Mouse (Mus musculus): Measurements from ENCODE around the gene Lrrc45. TPM values are rescaled to one million over a fixed set of nuclear protein-coding genes. Genes with fewer than 3 reads are reported as not detected.
"Not testable (repeated sequence)": the region's sequence is repeated elsewhere in the genome, so short reads cannot be mapped to it uniquely, and the experiment has no call there.

The Lrrc45 gene
- polyA plus RNA-seq, 1 experiment from 2014 or later = 44.1 TPM

DNA sequence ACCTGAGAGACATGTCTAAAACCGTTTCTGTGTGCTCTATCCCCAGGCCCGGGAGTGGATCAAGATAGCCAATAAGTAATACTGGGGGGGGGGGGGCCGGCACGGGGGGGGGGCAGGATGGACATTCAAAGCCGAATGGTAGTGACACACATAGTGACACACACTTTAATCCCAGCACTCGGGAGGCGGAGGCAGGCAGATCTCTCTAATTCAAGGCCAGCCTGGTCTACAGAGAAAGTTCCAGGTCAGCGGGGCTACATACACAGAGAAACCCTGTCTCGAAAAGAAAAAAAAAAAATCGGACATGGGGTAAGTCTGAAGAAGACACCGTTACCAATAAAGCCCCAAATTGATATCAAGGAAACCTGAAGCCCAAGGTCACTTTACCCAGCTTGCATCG is 13.8 kb downstream of the Lrrc45 start:
- no peaks in the 10 kb centered on the region for H3K27me3 ChIP-seq (ENCODE audit: insufficient read depth, low read length)
- DNase-seq (no peak), ATAC-seq (ENCODE audit: insufficient read depth) (no peak)
- no peak overlapping the region for H3K27ac ChIP-seq (ENCODE audit: low read depth)
- H3K4me2 ChIP-seq = peak overlapping the region; percentile 84
- 62% methylated on average over 12 of the region's 12 CpGs for WGBS
- no peaks in the 10 kb centered on the region for H3K9me3 ChIP-seq (ENCODE audit: low read depth, low read length)
- H3K4me1 ChIP-seq (ENCODE audit: insufficient read depth) = 0 out of 2 replicates have a peak, but pooled peaks cover 2% of the 10 kb centered on the region
- TF ChIP-seq CTCF (IDR thresholded peaks at IDR 0.05; ENCODE audit: low read depth) = no peak
- H3K36me3 ChIP-seq (ENCODE audit: insufficient read depth) = no peaks in the 10 kb centered on the region
- no peak overlapping the region for H3K4me3 ChIP-seq (ENCODE audit: low read depth, low read length)
- H3K9ac ChIP-seq = no peak overlapping the region

GRCm38 (mm10) chr11:120728530-120729240 is 15.0 kb downstream of the Lrrc45 start:
- WGBS = 68% methylated on average over 11 of the region's 11 CpGs
- Histone ChIP-seq H3K9me3 (ENCODE audit: low read depth, low read length) (no peaks in the 10 kb centered on the region), H3K36me3 (ENCODE audit: insufficient read depth) (no peaks in the 10 kb centered on the region), H3K9ac (no peak overlapping the region; the same call in 1 of the 2 replicates), H3K27ac (ENCODE audit: low read depth) (no peak overlapping the region), H3K4me2 (no peak overlapping the region), H3K4me3 (ENCODE audit: low read depth, low read length) (no peak overlapping the region), H3K27me3 (ENCODE audit: insufficient read depth, low read length) (no peaks in the 10 kb centered on the region), H3K4me1 (ENCODE audit: insufficient read depth) (0 out of 2 replicates have a peak, but pooled peaks cover 2% of the 10 kb centered on the region)
- TF ChIP-seq CTCF (IDR thresholded peaks at IDR 0.05; ENCODE audit: low read depth) = no peak
- no peak for DNase-seq
- no peak for ATAC-seq (ENCODE audit: insufficient read depth)

DNA sequence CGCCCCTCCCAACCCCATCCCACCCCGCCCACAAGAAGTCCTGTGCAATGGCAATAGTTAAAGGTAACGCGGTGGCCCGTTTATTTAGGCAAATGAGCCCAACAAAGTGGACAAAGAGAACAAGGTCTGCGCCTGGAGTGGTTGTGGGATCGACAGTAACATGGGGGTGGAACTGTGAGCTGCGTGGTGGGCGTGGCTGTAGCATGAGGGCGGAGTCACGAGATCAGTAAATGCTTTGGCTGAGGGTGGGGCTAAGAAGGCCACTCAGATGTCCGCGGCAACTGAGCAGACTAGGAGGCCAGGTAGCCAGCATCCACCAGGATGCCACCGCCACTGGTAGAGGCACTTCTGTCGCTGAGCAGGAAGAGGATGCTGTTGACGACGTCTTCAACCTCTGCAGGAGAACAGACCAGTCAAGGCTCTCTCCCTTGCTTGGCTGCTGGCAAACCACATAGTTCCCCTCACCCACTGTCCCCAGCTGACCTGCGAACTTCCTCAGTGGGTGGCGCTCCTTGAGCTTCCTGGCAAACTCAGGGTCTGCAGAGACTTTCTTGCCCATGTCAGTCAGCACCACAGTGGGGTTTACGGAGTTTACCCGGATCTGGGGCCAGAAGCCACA is 15.8 kb downstream of the Lrrc45 start:
- 0 out of 2 replicates have a peak, but pooled peaks have one; percentile 22 for ATAC-seq (ENCODE audit: insufficient read depth)
- H3K27me3 ChIP-seq (ENCODE audit: insufficient read depth, low read length); H3K27ac ChIP-seq (ENCODE audit: low read depth); H3K9ac ChIP-seq; H3K36me3 ChIP-seq (ENCODE audit: insufficient read depth); H3K4me1 ChIP-seq (ENCODE audit: insufficient read depth); H3K9me3 ChIP-seq (ENCODE audit: low read depth, low read length): not testable (repeated sequence)
- H3K4me2 ChIP-seq = peak overlapping the region; percentile 48
- H3K4me3 ChIP-seq (ENCODE audit: low read depth, low read length) = peak overlapping the region; percentile 14; the same call in 1 of the 2 replicates
- DNase-seq = peak; percentile 83
- 2% methylated on average over 18 of the region's 21 CpGs for WGBS

DNA sequence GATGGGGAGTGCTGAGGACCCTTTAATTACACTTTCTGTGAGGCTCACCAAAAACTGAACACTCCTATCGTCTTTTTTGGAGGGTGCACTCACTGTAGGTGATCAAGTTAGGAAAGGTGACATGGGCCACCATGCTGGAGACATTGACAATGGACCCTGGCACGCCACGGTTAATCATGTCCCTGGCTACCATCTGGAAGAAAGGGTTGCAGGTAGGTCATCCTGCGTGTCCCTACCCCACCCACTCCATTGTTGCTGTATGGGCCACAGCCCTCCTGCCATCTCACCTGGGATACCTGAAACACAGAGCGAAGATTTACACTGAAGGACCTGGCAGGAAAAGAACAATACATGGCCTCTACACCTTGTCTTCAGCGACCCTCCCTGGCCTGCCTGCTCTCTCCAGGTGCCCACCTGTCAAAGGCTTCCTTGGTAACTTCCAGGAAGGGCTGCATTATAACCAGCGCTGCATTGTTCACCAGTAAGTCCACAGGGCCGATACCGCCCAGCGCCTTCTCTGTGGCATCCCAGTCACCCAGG is 16.7 kb downstream of the Lrrc45 start:
- Histone ChIP-seq H3K27me3 (ENCODE audit: insufficient read depth, low read length) (no peaks in the 10 kb centered on the region), H3K4me2 (no peak overlapping the region), H3K9me3 (ENCODE audit: low read depth, low read length) (no peaks in the 10 kb centered on the region), H3K9ac (no peak overlapping the region), H3K36me3 (ENCODE audit: insufficient read depth) (no peaks in the 10 kb centered on the region), H3K27ac (ENCODE audit: low read depth) (no peak overlapping the region), H3K4me3 (ENCODE audit: low read depth, low read length) (no peak overlapping the region), H3K4me1 (ENCODE audit: insufficient read depth) (0 out of 2 replicates have a peak, but pooled peaks cover 2% of the 10 kb centered on the region)
- TF ChIP-seq CTCF (IDR thresholded peaks at IDR 0.05; ENCODE audit: low read depth) = no peak
- 86% methylated on average over 10 of the region's 10 CpGs for WGBS
- ATAC-seq (ENCODE audit: insufficient read depth) = no peak
- no peak for DNase-seq

DNA sequence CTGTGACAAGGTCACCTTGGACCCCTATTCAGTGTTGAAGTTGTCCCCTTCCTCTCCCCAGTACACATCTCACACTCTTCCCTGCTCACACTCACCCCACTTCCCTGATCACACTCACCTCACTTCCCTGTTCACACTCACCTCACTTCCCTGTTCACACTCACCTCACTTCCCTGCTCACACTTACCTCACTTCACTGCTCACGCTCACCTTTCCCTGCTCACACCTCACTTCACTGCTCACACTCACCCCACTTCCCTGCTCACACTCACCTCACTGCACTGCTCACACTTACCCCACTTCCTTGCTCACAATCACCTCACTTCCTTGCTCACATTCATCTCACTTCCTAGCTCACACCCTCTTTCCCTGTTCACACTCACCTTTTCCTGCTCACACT is 17.7 kb downstream of the Lrrc45 start:
- ATAC-seq (ENCODE audit: insufficient read depth) (no peak), DNase-seq (no peak)
- Histone ChIP-seq H3K4me2 (no peak overlapping the region), H3K9ac (no peak overlapping the region), H3K36me3 (ENCODE audit: insufficient read depth) (no peaks in the 10 kb centered on the region), H3K4me1 (ENCODE audit: insufficient read depth) (0 out of 2 replicates have a peak, but pooled peaks cover under 1% of the 10 kb centered on the region), H3K9me3 (ENCODE audit: low read depth, low read length) (no peaks in the 10 kb centered on the region), H3K4me3 (ENCODE audit: low read depth, low read length) (no peak overlapping the region), H3K27ac (ENCODE audit: low read depth) (no peak overlapping the region), H3K27me3 (ENCODE audit: insufficient read depth, low read length) (no peaks in the 10 kb centered on the region)
- 83% methylated on average over 1 of the region's 1 CpGs for WGBS
- no peak for TF ChIP-seq CTCF (IDR thresholded peaks at IDR 0.05; ENCODE audit: low read depth)

DNA sequence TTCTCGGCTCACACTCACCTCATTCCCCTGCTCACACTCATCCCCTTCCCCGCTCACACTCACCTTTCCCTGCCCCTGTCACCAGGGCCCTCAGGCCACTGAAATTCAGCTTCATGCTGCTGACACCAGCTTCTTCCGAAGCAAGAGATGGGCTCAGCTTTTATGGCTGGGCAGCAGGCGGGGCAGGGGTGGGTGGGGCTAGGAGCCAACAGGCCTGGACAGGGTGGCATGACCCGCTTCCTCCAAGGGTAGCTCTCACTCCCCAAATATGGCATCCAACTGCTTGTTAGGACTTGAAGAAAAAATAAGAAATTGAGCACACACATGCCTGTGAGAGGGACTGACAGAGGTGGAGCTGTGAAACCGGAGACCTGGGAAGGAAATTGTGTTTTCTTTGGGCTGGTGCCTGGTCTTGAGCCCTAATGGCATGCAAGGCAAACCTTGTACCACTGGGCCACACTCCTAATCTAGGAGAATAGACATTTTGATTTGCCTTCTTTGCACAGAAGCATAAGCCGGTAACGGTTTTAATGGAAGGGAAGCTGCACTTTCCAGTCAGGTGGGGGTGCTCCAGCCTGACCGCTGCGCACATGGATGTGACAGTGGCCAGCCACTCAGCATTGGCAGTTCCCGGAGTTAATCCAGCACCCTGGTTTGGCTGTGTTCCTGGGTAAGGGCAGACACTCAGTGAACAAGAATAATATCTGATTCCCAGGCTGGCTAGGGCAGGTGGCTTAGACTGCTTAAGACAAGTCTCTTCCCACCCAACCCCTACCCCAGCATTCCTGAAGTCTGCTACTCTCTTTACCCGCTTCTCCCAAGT is 18.3 kb downstream of the Lrrc45 start, which contains the start of gene Cbr2:
Cbr2 (minus strand) TSS at position 257 of the 823 bp plus-strand sequence.
- Histone ChIP-seq H3K4me2 (no peak within 1 kb of the TSS), H3K9ac (no peak within 1 kb of the TSS), H3K9me3 (ENCODE audit: low read depth, low read length) (no peaks in the 10 kb centered on the region), H3K36me3 (ENCODE audit: insufficient read depth) (no peaks in the 10 kb centered on the region), H3K4me3 (ENCODE audit: low read depth, low read length) (no peak within 1 kb of the TSS), H3K27ac (ENCODE audit: low read depth) (no peak within 1 kb of the TSS), H3K27me3 (ENCODE audit: insufficient read depth, low read length) (no peaks in the 10 kb centered on the region), H3K4me1 (ENCODE audit: insufficient read depth) (no peaks in the 10 kb centered on the region)
- TF ChIP-seq CTCF (IDR thresholded peaks at IDR 0.05; ENCODE audit: low read depth) = no peak
- ATAC-seq (ENCODE audit: insufficient read depth) (no peak), DNase-seq (peak; percentile 38)
- 70% methylated on average over 12 of the region's 12 CpGs for WGBS

Data from lung, embryonic 14.5 days (tissue).